Mouse (Mus musculus): ENCODE data around the gene Cylc1. TPM values are rescaled to one million over a fixed set of nuclear protein-coding genes. Genes with fewer than 3 reads are reported as not detected.

Gene Cylc1
- polyA plus RNA-seq (2015; fragmentation: Nextera tagmentation; extraction: Ambion mirVana) = not detected in 2 replicates

DNA sequence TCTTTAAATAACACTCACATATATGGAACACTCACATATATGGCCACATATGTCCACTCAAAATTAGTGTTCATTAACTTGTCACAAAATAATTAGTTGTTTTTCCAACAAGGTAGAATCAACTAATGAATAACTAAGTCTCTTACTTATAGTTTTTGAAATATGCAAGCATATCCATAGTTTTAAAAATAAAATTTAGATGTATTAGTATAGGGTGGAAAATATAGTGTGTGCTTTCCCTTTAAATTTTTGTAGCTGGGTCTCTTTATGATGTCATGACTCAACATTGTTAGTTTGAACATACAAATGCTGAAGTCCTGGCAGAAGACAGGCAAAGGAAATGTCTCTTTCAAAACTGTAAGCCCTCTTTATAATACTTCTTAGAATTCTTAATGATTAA, at the start of gene Cylc1:
Gene Cylc1, plus strand, starts transcription at position 301 of the 400 bp plus-strand sequence.
- no peaks in the 10 kb centered on the region for H3K4me1 ChIP-seq (ENCODE audit: control insufficient read depth, insufficient read depth, low read length)
- ATAC-seq (replicated peaks; ENCODE audit: extremely low read depth, insufficient read depth, low FRiP score) = no peak

DNA sequence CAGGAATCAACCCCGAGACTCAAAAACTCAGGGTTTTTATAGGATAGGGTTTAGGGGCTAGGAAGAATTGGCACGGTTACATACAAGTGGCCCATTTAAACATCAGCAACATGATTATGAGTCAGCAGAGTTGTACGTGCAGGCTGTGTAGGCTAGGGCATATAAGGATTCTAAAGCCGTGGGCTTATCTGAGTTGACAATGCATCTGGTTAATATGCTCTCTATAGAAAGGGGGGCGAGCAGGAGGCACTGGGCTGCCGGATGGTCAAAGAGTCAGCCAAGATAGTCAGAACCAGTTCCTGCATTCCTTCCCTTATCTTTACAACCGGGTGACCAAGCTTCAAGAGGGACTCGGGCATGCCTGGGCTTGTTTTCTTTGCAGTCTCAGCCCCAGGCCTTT, 31.5 kb upstream of the Cylc1 start:
- H3K4me2 ChIP-seq (ENCODE audit: low read depth, low read length) = no peak overlapping the region
- H3K4me1 ChIP-seq (ENCODE audit: control insufficient read depth, insufficient read depth, low read length) = no peaks in the 10 kb centered on the region
- WGBS = 54% methylated on average over 8 of the region's 8 CpGs
- no peaks in the 10 kb centered on the region for H3K27me3 ChIP-seq (ENCODE audit: control insufficient read depth, insufficient read depth, low read length)
- H3K9me3 ChIP-seq (replicated peaks; ENCODE audit: control insufficient read depth, low read length) = no peaks in the 10 kb centered on the region
- no peaks in the 10 kb centered on the region for H3K36me3 ChIP-seq (ENCODE audit: control insufficient read depth, insufficient read depth)
- H3K27ac ChIP-seq (ENCODE audit: low read length) = no peak overlapping the region
- ATAC-seq (replicated peaks; ENCODE audit: extremely low read depth, insufficient read depth, low FRiP score) = no peak
- H3K4me3 ChIP-seq (ENCODE audit: low read length) = no peak overlapping the region
- no peak overlapping the region for H3K9ac ChIP-seq (ENCODE audit: low read length)

More for the DNA sequence above, at the start of gene Cylc1:
- no peak within 1 kb of the TSS for H3K9ac ChIP-seq (ENCODE audit: low read length)
- H3K4me3 ChIP-seq (ENCODE audit: low read length) = no peak within 1 kb of the TSS
- no peaks in the 10 kb centered on the region for H3K27me3 ChIP-seq (ENCODE audit: control insufficient read depth, insufficient read depth, low read length)
- H3K4me2 ChIP-seq (ENCODE audit: low read depth, low read length) = no peak within 1 kb of the TSS
- H3K9me3 ChIP-seq (replicated peaks; ENCODE audit: control insufficient read depth, low read length) = no peaks in the 10 kb centered on the region
- no peaks in the 10 kb centered on the region for H3K36me3 ChIP-seq (ENCODE audit: control insufficient read depth, insufficient read depth)
- H3K27ac ChIP-seq (ENCODE audit: low read length) = no peak within 1 kb of the TSS

DNA sequence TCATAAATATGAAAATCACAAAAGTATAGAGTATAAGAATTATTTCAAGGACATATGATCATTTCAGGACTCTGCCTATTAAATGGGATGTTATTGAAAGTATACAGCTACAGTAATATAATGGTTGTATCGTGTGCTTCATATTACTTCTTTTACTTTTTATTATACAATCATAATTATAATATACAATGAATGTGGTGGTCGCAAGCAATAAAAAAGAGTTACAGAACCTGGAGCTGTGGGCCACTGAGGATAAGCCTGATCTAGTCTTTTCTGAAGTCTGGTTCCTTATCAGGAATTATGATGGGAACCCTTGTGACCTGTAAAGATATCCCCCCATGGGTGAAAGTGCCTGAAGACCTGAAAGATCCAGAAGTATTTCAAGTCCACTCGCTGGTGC, 57.8 kb downstream of the Cylc1 start, which contains the start of gene Gm10112:
Gene Gm10112, plus strand, starts transcription at position 301 of the 400 bp plus-strand sequence.
- Histone ChIP-seq H3K9me3 (replicated peaks; ENCODE audit: control insufficient read depth, low read length) (no peaks in the 10 kb centered on the region), H3K4me2 (ENCODE audit: low read depth, low read length) (no peak within 1 kb of the TSS), H3K4me1 (ENCODE audit: control insufficient read depth, insufficient read depth, low read length) (no peaks in the 10 kb centered on the region), H3K27ac (ENCODE audit: low read length) (no peak within 1 kb of the TSS), H3K27me3 (ENCODE audit: control insufficient read depth, insufficient read depth, low read length) (no peaks in the 10 kb centered on the region), H3K4me3 (ENCODE audit: low read length) (no peak within 1 kb of the TSS), H3K36me3 (ENCODE audit: control insufficient read depth, insufficient read depth) (no peaks in the 10 kb centered on the region), H3K9ac (ENCODE audit: low read length) (no peak within 1 kb of the TSS)
- WGBS = 80% methylated on average over 3 of the region's 3 CpGs
- no peak for ATAC-seq (replicated peaks; ENCODE audit: extremely low read depth, insufficient read depth, low FRiP score)

Other genes starting within 250 kb of the Cylc1 start
- not detected in 2 replicates for gene Gm10112, start 57.9 kb downstream of the Cylc1 start, polyA plus RNA-seq (2015; fragmentation: Nextera tagmentation; extraction: Ambion mirVana)